Mouse (Mus musculus) frontal cortex, adult (tissue): ENCODE results near the gene Gm49405.
"Not testable (repeated sequence)": the region's sequence is repeated elsewhere in the genome, so short reads cannot be mapped to it uniquely, and the experiment has no call there.

Experiments used
- ATAC-seq: cut with Nextera tagmentation; 2 replicates; pipeline ENCODE4 v1.9.2; 2017; ENCODE audit warnings: mild to moderate bottlenecking, moderate library complexity, mixed read lengths; ENCODE audit not compliant: low TSS enrichment

The Gm49405 gene

GRCm38 (mm10) chr19:4000119-4000900 is at the start of gene Gm49405, which contains the start of gene Nudt8:
Gene Gm49405 (plus strand): TSS chr19:4000626.
Gene Nudt8 (plus strand): TSS chr19:4000580.
- peak; percentile 92 for ATAC-seq

GRCm38 (mm10) chr19:3951461-3951860 is 49.0 kb upstream of the Gm49405 start:
- no peak for ATAC-seq

GRCm38 (mm10) chr19:3952099-3952498 is 48.3 kb upstream of the Gm49405 start:
- no peak for ATAC-seq

- no peak for ATAC-seq
Observed at GRCm38 (mm10) chr19:3955033-3955432, 45.4 kb upstream of the Gm49405 start.

- ATAC-seq: no peak
Observed at GRCm38 (mm10) chr19:3955804-3956203, 44.6 kb upstream of the Gm49405 start.

- ATAC-seq: not testable (repeated sequence)
Observed at GRCm38 (mm10) chr19:3957296-3958036, 43.0 kb upstream of the Gm49405 start.

- ATAC-seq: no peak
Observed at GRCm38 (mm10) chr19:3958470-3958869, 42.0 kb upstream of the Gm49405 start, which contains the start of gene Aldh3b3. Gene Aldh3b3 (plus strand): TSS chr19:3958645.

- no peak for ATAC-seq
Observed at GRCm38 (mm10) chr19:3959030-3959429, 41.4 kb upstream of the Gm49405 start.

GRCm38 (mm10) chr19:3960211-3960610 is 40.2 kb upstream of the Gm49405 start:
- no peak for ATAC-seq

GRCm38 (mm10) chr19:3961805-3962204 is 38.6 kb upstream of the Gm49405 start:
- ATAC-seq: not testable (repeated sequence)

GRCm38 (mm10) chr19:3962469-3962868 is 38.0 kb upstream of the Gm49405 start:
- no peak for ATAC-seq

- no peak for ATAC-seq
Observed at GRCm38 (mm10) chr19:3964030-3964429, 36.4 kb upstream of the Gm49405 start.

- peak; percentile 23; the same call in 1 of the 2 replicates for ATAC-seq
Observed at GRCm38 (mm10) chr19:3966330-3967075, 33.9 kb upstream of the Gm49405 start.

GRCm38 (mm10) chr19:3967258-3967657 is 33.2 kb upstream of the Gm49405 start:
- ATAC-seq: no peak

- ATAC-seq: no peak
Observed at GRCm38 (mm10) chr19:3972229-3972628, 28.2 kb upstream of the Gm49405 start, which contains the start of gene Aldh3b2. Gene Aldh3b2 (plus strand): TSS chr19:3972328.

GRCm38 (mm10) chr19:3974608-3975007 is 25.8 kb upstream of the Gm49405 start:
- not testable (repeated sequence) for ATAC-seq

- ATAC-seq: no peak
Observed at GRCm38 (mm10) chr19:3975866-3976265, 24.6 kb upstream of the Gm49405 start.

- ATAC-seq: peak; percentile 85
Observed at GRCm38 (mm10) chr19:3980309-3980708, 20.1 kb upstream of the Gm49405 start.

- ATAC-seq: no peak
Observed at GRCm38 (mm10) chr19:3980917-3981316, 19.5 kb upstream of the Gm49405 start.

- no peak for ATAC-seq
Observed at GRCm38 (mm10) chr19:3983527-3984200, 16.8 kb upstream of the Gm49405 start.

GRCm38 (mm10) chr19:3985261-3985681 is 15.2 kb upstream of the Gm49405 start:
- no peak for ATAC-seq
